Mouse (Mus musculus) hindbrain, embryonic 14.5 days (tissue): ENCODE data around the gene Fubp3. TPM values are rescaled to one million over a fixed set of nuclear protein-coding genes. Genes with fewer than 3 reads are reported as not detected.
"Not testable (repeated sequence)": the region's sequence is repeated elsewhere in the genome, so short reads cannot be mapped to it uniquely, and the experiment has no call there.

Experiments
- ATAC-seq: fragments of 200-750 bp; cut with Nextera tagmentation; 2 replicates; pipeline ENCODE4 v1.8.0; 2017; ENCODE audit warnings: moderate number of reproducible peaks, mild to moderate bottlenecking, moderate TSS enrichment, moderate library complexity; ENCODE audit not compliant: low FRiP score
- DNase-seq: peaks from one replicate; pipeline ENCODE4 v3.0.0-alpha.2; 2015; ENCODE audit warnings: low spot score
- H3K27ac ChIP-seq: fragments of 300-500 bp; sonication (generic); 2 replicates; pipeline ENCODE4 v1.5.1; 2014; ENCODE audit warnings: mild to moderate bottlenecking, moderate library complexity
- H3K27me3 ChIP-seq: fragments of 300-500 bp; sonication (generic); 2 replicates; pipeline ENCODE4 v1.6.1; 2014; ENCODE audit warnings: mild to moderate bottlenecking, low read length, mixed read lengths; ENCODE audit not compliant: control insufficient read depth, insufficient read depth
- H3K36me3 ChIP-seq: fragments of 300-500 bp; sonication (generic); replicated peaks from 2 replicates; pipeline ENCODE4 v1.6.1; 2014; ENCODE audit not compliant: control insufficient read depth, insufficient read depth
- H3K4me1 ChIP-seq: fragments of 300-500 bp; sonication (generic); replicated peaks from 2 replicates; pipeline ENCODE4 v1.6.1; 2014; ENCODE audit warnings: antibody characterized with exemption, low read length, mixed read lengths; ENCODE audit not compliant: control insufficient read depth, insufficient read depth
- H3K4me2 ChIP-seq: fragments of 300-500 bp; sonication (generic); replicated peaks from 2 replicates; pipeline ENCODE4 v1.6.1; 2014; ENCODE audit warnings: mild to moderate bottlenecking, moderate library complexity
- H3K4me3 ChIP-seq: fragments of 300-500 bp; sonication (generic); replicated peaks from 2 replicates; pipeline ENCODE4 v1.5.1; 2014; ENCODE audit warnings: mild to moderate bottlenecking, low read length
- H3K9ac ChIP-seq: fragments of 300-500 bp; sonication (generic); 2 replicates; pipeline ENCODE4 v1.6.1; 2014
- H3K9me3 ChIP-seq: fragments of 300-500 bp; sonication (generic); 2 replicates; pipeline ENCODE4 v1.6.1; 2016; ENCODE audit warnings: low read length; ENCODE audit not compliant: control insufficient read depth
- WGBS: fragments of 180-500 bp; shearing (Covaris S2); extraction: QIAGEN DNeasy Blood & Tissue Kit; methylation state at CpG from one replicate; pipeline ENCODE4 v1.1.7; 2014; 5-methylcytosine and 5-hydroxymethylcytosine counted together
- polyA plus RNA-seq: library from polyadenylated mRNA; unstranded; fragments of >200 nt; fragmentation: Nextera tagmentation; extraction: Ambion mirVana; gene quantifications from 2 replicates; pipeline ENCODE4 v1.2.1, GENCODE M21; 2014

The Fubp3 gene
- polyA plus RNA-seq, 1 experiment from 2014 or later, result 45.2 TPM

- H3K4me1 ChIP-seq, ATAC-seq, DNase-seq, H3K4me3 ChIP-seq, H3K36me3 ChIP-seq, H3K27me3 ChIP-seq, H3K27ac ChIP-seq, H3K9ac ChIP-seq, H3K4me2 ChIP-seq, H3K9me3 ChIP-seq: not testable (repeated sequence)
- 93% methylated on average over 2 of the region's 3 CpGs for WGBS
These were observed 21.1 kb upstream of the Fubp3 start for GRCm38 (mm10) chr2:31551351-31551750.

GRCm38 (mm10) chr2:31551971-31552370, 20.5 kb upstream of the Fubp3 start:
- WGBS, result 86% methylated on average over 10 of the region's 10 CpGs

GRCm38 (mm10) chr2:31554619-31555018, 17.8 kb upstream of the Fubp3 start:
- WGBS, result 78% methylated on average over 5 of the region's 5 CpGs

More at GRCm38 (mm10) chr2:31551971-31552370, 20.5 kb upstream of the Fubp3 start:
- Histone ChIP-seq H3K9ac (no peak overlapping the region), H3K4me1 (no peaks in the 10 kb centered on the region), H3K4me3 (no peak overlapping the region), H3K27ac (no peak overlapping the region), H3K36me3 (no peaks in the 10 kb centered on the region), H3K27me3 (no peaks in the 10 kb centered on the region), H3K4me2 (no peak overlapping the region), H3K9me3 (0 out of 2 replicates have a peak, but pooled peaks cover 3% of the 10 kb centered on the region)
- DNase-seq (no peak), ATAC-seq (no peak)

GRCm38 (mm10) chr2:31572915-31573635, 624 bp downstream of the Fubp3 start:
- Histone ChIP-seq H3K9ac (peak overlapping the region; percentile 92), H3K4me2 (peak overlapping the region; percentile 83), H3K4me3 (peak overlapping the region; percentile 90), H3K36me3 (no peaks in the 10 kb centered on the region), H3K4me1 (peaks cover 16% of the 10 kb centered on the region), H3K27ac (peak overlapping the region; percentile 88), H3K27me3 (no peaks in the 10 kb centered on the region; the same call in 1 of the 2 replicates), H3K9me3 (no peaks in the 10 kb centered on the region)
- WGBS, result 3% methylated on average over 41 of the region's 41 CpGs
- DNase-seq (no peak), ATAC-seq (no peak; the same call in 1 of the 2 replicates)

More at GRCm38 (mm10) chr2:31554619-31555018, 17.8 kb upstream of the Fubp3 start:
- DNase-seq, result no peak
- Histone ChIP-seq H3K9ac (no peak overlapping the region), H3K36me3 (no peaks in the 10 kb centered on the region), H3K4me1 (no peaks in the 10 kb centered on the region), H3K4me3 (no peak overlapping the region), H3K27ac (no peak overlapping the region), H3K9me3 (0 out of 2 replicates have a peak, but pooled peaks cover 3% of the 10 kb centered on the region), H3K4me2 (no peak overlapping the region), H3K27me3 (no peaks in the 10 kb centered on the region)
- no peak for ATAC-seq

GRCm38 (mm10) chr2:31581617-31582016, 9.2 kb downstream of the Fubp3 start:
- no peaks in the 10 kb centered on the region for H3K9me3 ChIP-seq
- peaks cover 29% of the 10 kb centered on the region for H3K36me3 ChIP-seq
- ATAC-seq (no peak), DNase-seq (no peak)
- no peaks in the 10 kb centered on the region for H3K4me1 ChIP-seq
- H3K27me3 ChIP-seq, result no peaks in the 10 kb centered on the region
- WGBS, result 68% methylated on average over 2 of the region's 2 CpGs
- no peak overlapping the region for H3K27ac ChIP-seq
- no peak overlapping the region for H3K4me3 ChIP-seq
- H3K9ac ChIP-seq, result no peak overlapping the region
- H3K4me2 ChIP-seq, result no peak overlapping the region

GRCm38 (mm10) chr2:31591799-31592484, 19.5 kb downstream of the Fubp3 start:
- ATAC-seq, result no peak
- H3K4me2 ChIP-seq, result no peak overlapping the region
- no peak overlapping the region for H3K4me3 ChIP-seq
- WGBS, result 89% methylated on average over 9 of the region's 9 CpGs
- DNase-seq, result no peak
- H3K27ac ChIP-seq, result no peak overlapping the region
- peaks cover 33% of the 10 kb centered on the region for H3K36me3 ChIP-seq
- no peak overlapping the region for H3K9ac ChIP-seq
- H3K27me3 ChIP-seq, result no peaks in the 10 kb centered on the region
- no peaks in the 10 kb centered on the region for H3K4me1 ChIP-seq
- H3K9me3 ChIP-seq, result no peaks in the 10 kb centered on the region

GRCm38 (mm10) chr2:31607555-31607954, 35.1 kb downstream of the Fubp3 start:
- H3K4me3 ChIP-seq, result no peak overlapping the region
- H3K27me3 ChIP-seq, result peaks cover 40% of the 10 kb centered on the region
- H3K4me1 ChIP-seq, result no peaks in the 10 kb centered on the region; the same call in 1 of the 2 replicates
- H3K36me3 ChIP-seq, result peaks cover 91% of the 10 kb centered on the region
- H3K27ac ChIP-seq, result no peak overlapping the region
- H3K9me3 ChIP-seq, result no peaks in the 10 kb centered on the region
- DNase-seq (no peak), ATAC-seq (no peak)
- no peak overlapping the region for H3K9ac ChIP-seq
- WGBS, result 98% methylated on average over 1 of the region's 1 CpGs
- H3K4me2 ChIP-seq, result no peak overlapping the region

GRCm38 (mm10) chr2:31609859-31610261, 37.4 kb downstream of the Fubp3 start:
- Histone ChIP-seq H3K27me3 (peaks cover 49% of the 10 kb centered on the region), H3K9ac (no peak overlapping the region), H3K27ac (no peak overlapping the region), H3K4me3 (no peak overlapping the region), H3K4me1 (no peaks in the 10 kb centered on the region; the same call in 1 of the 2 replicates), H3K4me2 (no peak overlapping the region), H3K9me3 (no peaks in the 10 kb centered on the region), H3K36me3 (peaks cover 94% of the 10 kb centered on the region)
- ATAC-seq, result peak; percentile 84; the same call in 1 of the 2 replicates
- WGBS, result 20% methylated on average over 7 of the region's 7 CpGs
- peak; percentile 55 for DNase-seq

- H3K4me1 ChIP-seq, result no peaks in the 10 kb centered on the region; the same call in 1 of the 2 replicates
- peaks cover 45% of the 10 kb centered on the region for H3K27me3 ChIP-seq
- H3K27ac ChIP-seq, result no peak overlapping the region
- peaks cover 94% of the 10 kb centered on the region for H3K36me3 ChIP-seq
- ATAC-seq, result no peak
- H3K9ac ChIP-seq, result no peak overlapping the region
- 26% methylated on average over 4 of the region's 4 CpGs for WGBS
- no peak overlapping the region for H3K4me3 ChIP-seq
- H3K9me3 ChIP-seq, result no peaks in the 10 kb centered on the region
- no peak overlapping the region for H3K4me2 ChIP-seq
- no peak for DNase-seq
These were observed 38.5 kb downstream of the Fubp3 start for GRCm38 (mm10) chr2:31610922-31611321.
